Mouse (Mus musculus) liver, embryonic 16.5 days (tissue): ENCODE measurements around the gene Tsks. TPM values are rescaled to one million over a fixed set of nuclear protein-coding genes. Genes with fewer than 3 reads are reported as not detected.

Source experiments
- ATAC-seq: fragments of 200-750 bp; cut with Nextera tagmentation; 2 replicates; pipeline ENCODE4 v1.8.0; 2017; ENCODE audit warnings: low read depth, mild to moderate bottlenecking, moderate number of reproducible peaks, moderate library complexity
- H3K27ac ChIP-seq: fragments of 300-500 bp; sonication (generic); 2 replicates; pipeline ENCODE4 v1.5.1; 2014; ENCODE audit warnings: mild to moderate bottlenecking, low read length
- H3K27me3 ChIP-seq: fragments of 300-500 bp; sonication (generic); 2 replicates; pipeline ENCODE4 v1.6.1; 2014; ENCODE audit warnings: low read depth, low read length, mixed read lengths; ENCODE audit not compliant: control insufficient read depth, insufficient read depth
- H3K36me3 ChIP-seq: fragments of 300-500 bp; sonication (generic); 2 replicates; pipeline ENCODE4 v1.6.1; 2014; ENCODE audit warnings: mild to moderate bottlenecking; ENCODE audit not compliant: control insufficient read depth, insufficient read depth
- H3K4me1 ChIP-seq: fragments of 300-500 bp; sonication (generic); 2 replicates; pipeline ENCODE4 v1.6.1; 2014; ENCODE audit warnings: low read depth, low read length, mixed read lengths; ENCODE audit not compliant: control insufficient read depth
- H3K4me2 ChIP-seq: fragments of 300-500 bp; sonication (generic); 2 replicates; pipeline ENCODE4 v1.6.1; 2014; ENCODE audit warnings: low read depth, low read length, mixed read lengths
- H3K4me3 ChIP-seq: fragments of 300-500 bp; sonication (generic); 2 replicates; pipeline ENCODE4 v1.5.1; 2014; ENCODE audit warnings: low read depth, mild to moderate bottlenecking, low read length
- H3K9ac ChIP-seq: fragments of 300-500 bp; sonication (generic); 2 replicates; pipeline ENCODE4 v1.6.1; 2014; ENCODE audit warnings: low read depth, low read length
- H3K9me3 ChIP-seq: fragments of 300-500 bp; sonication (generic); replicated peaks from 2 replicates; pipeline ENCODE4 v1.6.1; 2016; ENCODE audit warnings: low read length; ENCODE audit not compliant: control insufficient read depth
- WGBS: fragments of 180-500 bp; shearing (Covaris S2); extraction: QIAGEN DNeasy Blood & Tissue Kit; methylation state at CpG from one replicate; pipeline ENCODE4 v1.1.7; 2014; ENCODE audit not compliant: insufficient replicate concordance; 5-methylcytosine and 5-hydroxymethylcytosine counted together
- polyA plus RNA-seq: library from polyadenylated mRNA; unstranded; fragments of >200 nt; fragmentation: Nextera tagmentation; extraction: Ambion mirVana; gene quantifications from 2 replicates; pipeline ENCODE4 v1.2.1, GENCODE M21; 2015

The Tsks gene
- polyA plus RNA-seq, 1 experiment from 2014 or later = 0.12 TPM

GRCm38 (mm10) chr7:44981539-44981938 lies 38.5 kb downstream of the Tsks start:
- Histone ChIP-seq H3K9me3 (no peaks in the 10 kb centered on the region), H3K4me3 (no peak overlapping the region), H3K27me3 (no peaks in the 10 kb centered on the region), H3K4me2 (no peak overlapping the region), H3K27ac (no peak overlapping the region), H3K9ac (no peak overlapping the region), H3K36me3 (peaks cover 32% of the 10 kb centered on the region), H3K4me1 (peaks cover 12% of the 10 kb centered on the region)
- WGBS = 83% methylated on average over 8 of the region's 8 CpGs
- ATAC-seq = no peak

GRCm38 (mm10) chr7:44983085-44983484 lies 40.1 kb downstream of the Tsks start:
- no peak overlapping the region for H3K27ac ChIP-seq
- H3K36me3 ChIP-seq = peaks cover 20% of the 10 kb centered on the region
- no peak overlapping the region for H3K4me2 ChIP-seq
- no peak overlapping the region for H3K9ac ChIP-seq
- WGBS = 20% methylated on average over 6 of the region's 6 CpGs
- no peak overlapping the region for H3K4me3 ChIP-seq
- no peak for ATAC-seq
- H3K27me3 ChIP-seq = no peaks in the 10 kb centered on the region
- peaks cover 22% of the 10 kb centered on the region for H3K4me1 ChIP-seq
- no peaks in the 10 kb centered on the region for H3K9me3 ChIP-seq

- Histone ChIP-seq H3K27ac (no peak overlapping the region), H3K27me3 (no peaks in the 10 kb centered on the region), H3K9me3 (no peaks in the 10 kb centered on the region), H3K4me1 (peaks cover 23% of the 10 kb centered on the region), H3K4me3 (no peak overlapping the region), H3K36me3 (peaks cover 19% of the 10 kb centered on the region), H3K9ac (no peak overlapping the region), H3K4me2 (peak overlapping the region; percentile 4; the same call in 1 of the 2 replicates)
- WGBS = 81% methylated on average over 7 of the region's 7 CpGs
- ATAC-seq = no peak
These were observed 41.2 kb downstream of the Tsks start for GRCm38 (mm10) chr7:44983944-44984832.

GRCm38 (mm10) chr7:44984833-44985164 lies 41.8 kb downstream of the Tsks start:
- Histone ChIP-seq H3K27me3 (no peaks in the 10 kb centered on the region), H3K4me2 (peak overlapping the region; percentile 99; the same call in 1 of the 2 replicates), H3K9ac (no peak overlapping the region), H3K9me3 (no peaks in the 10 kb centered on the region), H3K27ac (peak overlapping the region; percentile 85; the same call in 1 of the 2 replicates), H3K4me3 (no peak overlapping the region), H3K4me1 (peaks cover 23% of the 10 kb centered on the region), H3K36me3 (peaks cover 17% of the 10 kb centered on the region)
- no peak for ATAC-seq
- 33% methylated on average over 3 of the region's 3 CpGs for WGBS

- H3K9ac ChIP-seq = peak overlapping the region; percentile 92
- no peaks in the 10 kb centered on the region for H3K9me3 ChIP-seq
- H3K36me3 ChIP-seq = peaks cover 13% of the 10 kb centered on the region
- peaks cover 23% of the 10 kb centered on the region for H3K4me1 ChIP-seq
- H3K4me2 ChIP-seq = peak overlapping the region; percentile 99
- WGBS = under 1% methylated on average over 44 of the region's 45 CpGs
- H3K27ac ChIP-seq = peak overlapping the region; percentile 85
- H3K4me3 ChIP-seq = peak overlapping the region; percentile 88
- no peaks in the 10 kb centered on the region for H3K27me3 ChIP-seq
- ATAC-seq = no peak
These were observed 42.7 kb downstream of the Tsks start for GRCm38 (mm10) chr7:44985595-44986191.

GRCm38 (mm10) chr7:44986192-44986878 lies 43.3 kb downstream of the Tsks start, which contains the start of gene Prmt1:
Gene Prmt1 (minus strand): TSS chr7:44986568.
- peaks cover 9% of the 10 kb centered on the region for H3K36me3 ChIP-seq
- peak within 1 kb of the TSS; percentile 92 for H3K9ac ChIP-seq
- H3K4me3 ChIP-seq = peak within 1 kb of the TSS; percentile 88
- no peaks in the 10 kb centered on the region for H3K27me3 ChIP-seq
- peaks cover 23% of the 10 kb centered on the region for H3K4me1 ChIP-seq
- no peaks in the 10 kb centered on the region for H3K9me3 ChIP-seq
- ATAC-seq = peak; percentile 93
- WGBS = under 1% methylated on average over 41 of the region's 42 CpGs
- H3K27ac ChIP-seq = peak within 1 kb of the TSS; percentile 89
- H3K4me2 ChIP-seq = peak within 1 kb of the TSS; percentile 99

GRCm38 (mm10) chr7:44986879-44987718 lies 44.1 kb downstream of the Tsks start:
- H3K36me3 ChIP-seq = peaks cover 2% of the 10 kb centered on the region
- H3K27me3 ChIP-seq = no peaks in the 10 kb centered on the region
- under 1% methylated on average over 29 of the region's 29 CpGs for WGBS
- peak overlapping the region; percentile 86 for H3K4me2 ChIP-seq
- H3K4me3 ChIP-seq = peak overlapping the region; percentile 78
- H3K9ac ChIP-seq = peak overlapping the region; percentile 77
- H3K9me3 ChIP-seq = no peaks in the 10 kb centered on the region
- H3K27ac ChIP-seq = peak overlapping the region; percentile 89
- peak; percentile 6; the same call in 1 of the 2 replicates for ATAC-seq
- peaks cover 23% of the 10 kb centered on the region for H3K4me1 ChIP-seq

- 12% methylated on average over 10 of the region's 10 CpGs for WGBS
- ATAC-seq = no peak
- Histone ChIP-seq H3K27ac (peak overlapping the region; percentile 37), H3K27me3 (no peaks in the 10 kb centered on the region), H3K4me3 (peak overlapping the region; percentile 69), H3K4me2 (peak overlapping the region; percentile 87), H3K4me1 (peaks cover 25% of the 10 kb centered on the region), H3K9ac (peak overlapping the region; percentile 88), H3K9me3 (no peaks in the 10 kb centered on the region), H3K36me3 (peaks cover 19% of the 10 kb centered on the region)
These were observed 53.7 kb downstream of the Tsks start for GRCm38 (mm10) chr7:44996672-44997071.
